12 mouse cellular contexts compared by ENCODE assay signal in the genomic region with DNA sequence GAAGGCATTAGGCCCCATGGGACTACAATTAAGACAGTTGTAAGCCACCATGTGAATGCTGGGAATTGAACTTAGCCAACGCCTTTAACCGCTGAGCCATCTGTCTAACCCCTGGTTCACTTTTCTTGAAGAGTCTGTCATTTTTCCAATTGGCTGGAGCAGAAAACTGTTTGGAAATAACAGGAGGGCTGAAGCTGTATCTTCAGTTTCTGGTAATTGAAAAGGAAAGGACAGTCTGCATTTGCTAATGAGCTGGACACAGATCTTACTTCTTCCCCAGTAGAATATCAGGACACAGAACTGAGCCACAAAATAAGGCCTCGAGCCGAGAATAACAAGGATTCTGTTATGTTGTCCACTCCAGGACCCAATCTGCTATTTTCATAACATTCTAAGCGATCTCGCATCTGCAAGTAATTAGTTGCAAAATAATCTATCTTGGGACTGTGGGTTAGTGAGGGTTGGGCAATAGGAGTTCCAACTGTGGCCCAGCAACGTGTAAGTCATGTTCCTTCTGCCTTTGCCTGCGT.
DNase-seq lines count a peak whose midpoint lies in the region; ATAC-seq and TF ChIP-seq lines count a peak whose summit lies in the region.
"Had no signal": no experiment of that assay in that cellular context is flagged by ENCODE, and none has a peak within 500 bp of the region (broad histone marks: within the 10 kb centered on the region; RNA-seq: fewer than 3 reads in every experiment).

No protein-coding gene starts in this region.

- no peaks in the 10 kb centered on the region for H3K9me3 ChIP-seq in forebrain, embryonic 10.5 days
- no peaks in the 10 kb centered on the region for H3K9me3 ChIP-seq in forebrain, postnatal 0 days (ENCODE audit: low read length)
- no peaks in the 10 kb centered on the region for H3K9me3 ChIP-seq in liver, postnatal 0 days (ENCODE audit: low read length)
- no peaks in the 10 kb centered on the region for H3K9me3 ChIP-seq in embryonic facial prominence, embryonic 12.5 days
- H3K9me3 ChIP-seq: limb, embryonic 13.5 days; lung, embryonic 15.5 days had no signal

- no peak for TF ChIP-seq EP300 in liver, postnatal 0 days (IDR thresholded peaks at IDR 0.05; ENCODE audit: low read depth)

- peaks cover 10% of the 10 kb centered on the region for H3K4me1 ChIP-seq in forebrain, embryonic 10.5 days
- H3K4me1 ChIP-seq in forebrain, postnatal 0 days (ENCODE audit: insufficient read depth), result no peaks in the 10 kb centered on the region
- H3K4me1 ChIP-seq in liver, adult 2 months (ENCODE audit: control insufficient read depth, insufficient read depth, low read length), result no peaks in the 10 kb centered on the region
- H3K4me1 ChIP-seq in liver, postnatal 0 days (ENCODE audit: insufficient read depth), result no peaks in the 10 kb centered on the region
- H3K4me1 ChIP-seq in embryonic facial prominence, embryonic 12.5 days, result no peaks in the 10 kb centered on the region
- H3K4me1 ChIP-seq: lung, embryonic 15.5 days had no signal

- no peak overlapping the region for H3K4me3 ChIP-seq in forebrain, embryonic 10.5 days
- H3K4me3 ChIP-seq in forebrain, postnatal 0 days (ENCODE audit: low read depth, low read length), result no peak overlapping the region
- H3K4me3 ChIP-seq in liver, adult 2 months (ENCODE audit: insufficient read depth, low read depth, low read length), result no peak overlapping the region
- H3K4me3 ChIP-seq in liver, postnatal 0 days (ENCODE audit: low read depth, low read length), result no peak overlapping the region
- no peak overlapping the region for H3K4me3 ChIP-seq in embryonic facial prominence, embryonic 12.5 days
- H3K4me3 ChIP-seq in layer of hippocampus, adult 2 months, result no peak overlapping the region
- H3K4me3 ChIP-seq: erythroblast, embryonic 14.5 days; limb, embryonic 13.5 days; lung, embryonic 15.5 days had no signal

- no peak overlapping the region for H3K4me2 ChIP-seq in forebrain, postnatal 0 days (ENCODE audit: low read depth)
- H3K4me2 ChIP-seq in liver, postnatal 0 days (ENCODE audit: low read depth, low read length), result no peak overlapping the region
- H3K4me2 ChIP-seq in embryonic facial prominence, embryonic 12.5 days (replicated peaks), result no peak overlapping the region
- H3K4me2 ChIP-seq: limb, embryonic 13.5 days; lung, embryonic 15.5 days had no signal

- 0 out of 2 replicates have a peak overlapping the region, but pooled peaks have one; percentile 26 for H3K27ac ChIP-seq in forebrain, embryonic 10.5 days
- no peak overlapping the region for H3K27ac ChIP-seq in forebrain, postnatal 0 days (ENCODE audit: low read depth, low read length)
- no peak overlapping the region for H3K27ac ChIP-seq in liver, adult 2 months (replicated peaks; ENCODE audit: insufficient read depth, low read depth, low read length)
- H3K27ac ChIP-seq in liver, postnatal 0 days (ENCODE audit: low read depth), result no peak overlapping the region
- 0 out of 2 replicates have a peak overlapping the region, but pooled peaks have one; percentile 24 for H3K27ac ChIP-seq in embryonic facial prominence, embryonic 12.5 days
- no peak overlapping the region for H3K27ac ChIP-seq in layer of hippocampus, adult 2 months
- H3K27ac ChIP-seq: limb, embryonic 13.5 days; lung, embryonic 15.5 days had no signal

- no peaks in the 10 kb centered on the region for H3K36me3 ChIP-seq in forebrain, embryonic 10.5 days (replicated peaks)
- no peaks in the 10 kb centered on the region for H3K36me3 ChIP-seq in forebrain, postnatal 0 days (ENCODE audit: insufficient read depth)
- H3K36me3 ChIP-seq in liver, adult 2 months (ENCODE audit: control insufficient read depth, insufficient read depth, low read length), result no peaks in the 10 kb centered on the region
- H3K36me3 ChIP-seq in liver, postnatal 0 days (replicated peaks; ENCODE audit: insufficient read depth, low read length), result no peaks in the 10 kb centered on the region
- no peaks in the 10 kb centered on the region for H3K36me3 ChIP-seq in embryonic facial prominence, embryonic 12.5 days
- H3K36me3 ChIP-seq: limb, embryonic 13.5 days; lung, embryonic 15.5 days had no signal

- no peak for ATAC-seq in forebrain, postnatal 0 days
- ATAC-seq in liver, postnatal 0 days, result no peak
- no peak for ATAC-seq in embryonic facial prominence, embryonic 12.5 days (ENCODE audit: insufficient number of reproducible peaks, insufficient read depth, low FRiP score, low TSS enrichment)

- 89% methylated on average over 8 of the region's 8 CpGs for WGBS in forebrain, embryonic 10.5 days
- 65% methylated on average over 8 of the region's 8 CpGs for WGBS in forebrain, postnatal 0 days
- WGBS in liver, adult 2 months, result 86% methylated on average over 8 of the region's 8 CpGs
- 68% methylated on average over 8 of the region's 8 CpGs for WGBS in liver, postnatal 0 days (ENCODE audit: insufficient replicate concordance)
- WGBS in embryonic facial prominence, embryonic 12.5 days, result 47% methylated on average over 8 of the region's 8 CpGs

- DNase-seq in forebrain, embryonic 10.5 days (ENCODE audit: extremely low spot score, low spot score), result no peak
- DNase-seq in forebrain, postnatal 0 days, result no peak
- peak; percentile 25 for DNase-seq in liver, adult 2 months (ENCODE audit: extremely low read depth, low read depth, low spot score)
- no peak for DNase-seq in liver, postnatal 0 days
- DNase-seq in retina, embryonic 14.5 days (ENCODE audit: low spot score), result peak; percentile 45
- no peak for DNase-seq in frontal cortex, postnatal 36 days (ENCODE audit: low spot score in 2 of 2)
- DNase-seq in layer of hippocampus, adult 2 months (ENCODE audit: low spot score in 2 of 2), result no peak
- DNase-seq: kidney, adult 9 months had no signal

- TF ChIP-seq POLR2A in liver, adult 2 months (IDR thresholded peaks at IDR 0.05; ENCODE audit: extremely low read depth, insufficient read depth, low read length), result no peak

- no peaks in the 10 kb centered on the region for H3K27me3 ChIP-seq in forebrain, embryonic 10.5 days (ENCODE audit: poor library complexity, severe bottlenecking)
- H3K27me3 ChIP-seq in forebrain, postnatal 0 days (ENCODE audit: insufficient read depth, low read length), result no peaks in the 10 kb centered on the region
- H3K27me3 ChIP-seq in liver, adult 2 months (ENCODE audit: control insufficient read depth, insufficient read depth, low read length), result no peaks in the 10 kb centered on the region
- H3K27me3 ChIP-seq in liver, postnatal 0 days (ENCODE audit: insufficient read depth, low read length), result no peaks in the 10 kb centered on the region
- H3K27me3 ChIP-seq in embryonic facial prominence, embryonic 12.5 days, result no peaks in the 10 kb centered on the region
- H3K27me3 ChIP-seq: limb, embryonic 13.5 days; lung, embryonic 15.5 days had no signal

- TF ChIP-seq CTCF in forebrain, postnatal 0 days (IDR thresholded peaks at IDR 0.05; ENCODE audit: low read depth), result no peak
- TF ChIP-seq CTCF in liver, adult 2 months (IDR thresholded peaks at IDR 0.05; ENCODE audit: low read depth, low read length), result no peak
- TF ChIP-seq CTCF in liver, postnatal 0 days (IDR thresholded peaks at IDR 0.05; ENCODE audit: low read depth), result no peak
- TF ChIP-seq CTCF in layer of hippocampus, adult 2 months (conservative IDR thresholded peaks at IDR 0.05), result no peak

- H3K9ac ChIP-seq in forebrain, postnatal 0 days, result no peak overlapping the region
- H3K9ac ChIP-seq in liver, adult 2 months (ENCODE audit: low read depth, low read length), result no peak overlapping the region
- H3K9ac ChIP-seq in liver, postnatal 0 days (replicated peaks), result no peak overlapping the region
- H3K9ac ChIP-seq in embryonic facial prominence, embryonic 12.5 days, result no peak overlapping the region
- H3K9ac ChIP-seq: limb, embryonic 13.5 days; lung, embryonic 15.5 days had no signal

- no peaks in the 10 kb centered on the region for H3K79me2 ChIP-seq in liver, adult 2 months (ENCODE audit: control insufficient read depth, insufficient read depth, low read length)

Comparison
In these comparisons a context has a peak if more than half of its experiments do, and no peak if none do; other contexts are left out.
1. DNase-seq: peak in liver, adult 2 months (single experiment) and retina, embryonic 14.5 days (single experiment); none in forebrain, embryonic 10.5 days (single experiment), forebrain, postnatal 0 days (single experiment), liver, postnatal 0 days (single experiment), frontal cortex, postnatal 36 days (0 of 2) and layer of hippocampus, adult 2 months (0 of 2).
2. H3K27ac ChIP-seq: peak in forebrain, embryonic 10.5 days (single experiment) and embryonic facial prominence, embryonic 12.5 days (single experiment); none in forebrain, postnatal 0 days (single experiment), liver, adult 2 months (single experiment), liver, postnatal 0 days (single experiment) and layer of hippocampus, adult 2 months (single experiment).